23 mouse cellular contexts compared by ENCODE assay signal in the genomic region with DNA sequence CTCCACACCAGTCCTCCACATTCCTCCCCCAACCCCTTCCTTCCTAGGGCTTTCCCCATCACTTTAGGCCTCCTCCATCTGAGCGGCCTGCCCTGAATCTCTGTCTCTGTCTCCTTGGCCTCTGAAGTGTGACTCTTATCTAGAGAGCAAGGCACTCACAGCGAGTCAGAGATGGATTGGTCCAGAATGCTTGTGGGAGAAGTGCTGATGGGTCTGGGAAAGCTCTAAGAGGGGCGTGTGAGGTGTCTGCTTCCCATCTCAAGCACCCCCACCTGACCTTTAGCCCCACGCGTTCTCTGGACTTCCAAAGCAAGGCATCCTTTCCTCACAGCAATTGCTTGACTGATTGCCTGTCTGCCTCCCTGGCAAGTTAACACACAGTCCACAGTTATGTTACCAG. TPM values are rescaled to one million over a fixed set of nuclear protein-coding genes. Genes with fewer than 3 reads are reported as not detected.
A peak's percentile ranks its signal among the peaks of the same experiment; 100 is the strongest.
DNase-seq lines count a peak whose midpoint lies in the region; ATAC-seq and TF ChIP-seq lines count a peak whose summit lies in the region.
"Had no signal": no experiment of that assay in that cellular context is flagged by ENCODE, and none has a peak within 500 bp of the region (broad histone marks: within the 10 kb centered on the region; RNA-seq: fewer than 3 reads in every experiment).

No protein-coding gene starts in this region.

- H3K9me3 ChIP-seq in heart, embryonic 15.5 days (replicated peaks) = no peaks in the 10 kb centered on the region
- no peaks in the 10 kb centered on the region for H3K9me3 ChIP-seq in lung, embryonic 14.5 days (ENCODE audit: low read depth, low read length)
- H3K9me3 ChIP-seq in midbrain, embryonic 10.5 days (replicated peaks) = no peaks in the 10 kb centered on the region
- H3K9me3 ChIP-seq: hindbrain, embryonic 15.5 days; kidney, embryonic 15.5 days; limb, embryonic 13.5 days; midbrain, embryonic 12.5 days had no signal

- ATAC-seq in heart, embryonic 15.5 days (replicated peaks; ENCODE audit: insufficient number of reproducible peaks, insufficient read depth, low FRiP score, low read depth) = peak; percentile 12; the same call in 1 of the 2 replicates
- ATAC-seq in lung, embryonic 14.5 days (ENCODE audit: insufficient read depth) = peak; percentile 49; the same call in 1 of the 2 replicates
- ATAC-seq: forebrain, postnatal 0 days had no signal

- H3K27me3 ChIP-seq in heart, embryonic 15.5 days = no peaks in the 10 kb centered on the region
- no peaks in the 10 kb centered on the region for H3K27me3 ChIP-seq in lung, embryonic 14.5 days (ENCODE audit: insufficient read depth, low read length)
- H3K27me3 ChIP-seq in midbrain, embryonic 10.5 days (ENCODE audit: low read depth, poor library complexity, severe bottlenecking) = peaks cover 37% of the 10 kb centered on the region
- H3K27me3 ChIP-seq: hindbrain, embryonic 15.5 days had no signal

- intact Hi-C loops in gastrocnemius, adult 2 months (cut with DNase I) = no loop called here
- intact Hi-C loops in gastrocnemius, postnatal 14 days (cut with DNase I; ENCODE audit: low total_unique reads) = no loop called here

- no peak for TF ChIP-seq CTCF in gastrocnemius, adult 2 months (IDR thresholded peaks at IDR 0.05)
- no peak for TF ChIP-seq CTCF in lung, embryonic 14.5 days (IDR thresholded peaks at IDR 0.05; ENCODE audit: low read depth)

- WGBS in heart, embryonic 15.5 days = 15% methylated on average over 5 of the region's 5 CpGs
- WGBS in lung, embryonic 14.5 days = 9% methylated on average over 5 of the region's 5 CpGs
- WGBS in midbrain, embryonic 10.5 days = 86% methylated on average over 5 of the region's 5 CpGs

- no peak for DNase-seq in gastrocnemius, adult 2 months
- DNase-seq in gastrocnemius, postnatal 14 days = no peak
- DNase-seq in heart, adult 9 months (ENCODE audit: low spot score in 2 of 2) = no peak
- DNase-seq in lung, embryonic 14.5 days = no peak
- DNase-seq in lung, postnatal 10 days = no peak
- DNase-seq in mesoderm, embryonic 11.5 days (ENCODE audit: low read depth, low spot score) = peak; percentile 28
- DNase-seq in midbrain, embryonic 10.5 days (ENCODE audit: low spot score) = no peak
- DNase-seq: adrenal gland, postnatal 14 days; cerebellum, adult 8-10 months; cerebellum, postnatal 36 days; forebrain, postnatal 0 days; gastrocnemius, postnatal 36 days; kidney, adult 11 months; spleen, adult 18-20 months; thymus, postnatal 25 days had no signal

- H3K4me3 ChIP-seq in gastrocnemius, adult 2 months = peak overlapping the region; percentile 13; the same call in 1 of the 2 replicates
- no peak overlapping the region for H3K4me3 ChIP-seq in heart, embryonic 15.5 days
- no peak overlapping the region for H3K4me3 ChIP-seq in lung, embryonic 14.5 days (ENCODE audit: low read depth, low read length)
- H3K4me3 ChIP-seq in midbrain, embryonic 10.5 days = no peak overlapping the region
- H3K4me3 ChIP-seq: hindbrain, embryonic 15.5 days; kidney, embryonic 15.5 days; limb, embryonic 13.5 days; midbrain, embryonic 12.5 days had no signal

- H3K4me2 ChIP-seq in heart, embryonic 15.5 days = no peak overlapping the region
- H3K4me2 ChIP-seq in lung, embryonic 14.5 days = no peak overlapping the region
- H3K4me2 ChIP-seq: hindbrain, embryonic 15.5 days; kidney, embryonic 15.5 days; limb, embryonic 13.5 days; midbrain, embryonic 12.5 days had no signal

- no peaks in the 10 kb centered on the region for H3K36me3 ChIP-seq in heart, embryonic 15.5 days
- no peaks in the 10 kb centered on the region for H3K36me3 ChIP-seq in lung, embryonic 14.5 days (ENCODE audit: insufficient read depth)
- H3K36me3 ChIP-seq in midbrain, embryonic 10.5 days = no peaks in the 10 kb centered on the region
- H3K36me3 ChIP-seq: hindbrain, embryonic 15.5 days; kidney, embryonic 15.5 days; limb, embryonic 13.5 days; midbrain, embryonic 12.5 days had no signal

- H3K4me1 ChIP-seq in heart, embryonic 15.5 days (replicated peaks) = peaks cover 53% of the 10 kb centered on the region
- H3K4me1 ChIP-seq in lung, embryonic 14.5 days (ENCODE audit: insufficient read depth) = no peaks in the 10 kb centered on the region
- H3K4me1 ChIP-seq in midbrain, embryonic 10.5 days = peaks cover 15% of the 10 kb centered on the region

- no peak overlapping the region for H3K27ac ChIP-seq in gastrocnemius, adult 2 months
- H3K27ac ChIP-seq in heart, embryonic 15.5 days = peak overlapping the region; percentile 15; the same call in 1 of the 2 replicates
- no peak overlapping the region for H3K27ac ChIP-seq in lung, embryonic 14.5 days (ENCODE audit: low read depth)
- no peak overlapping the region for H3K27ac ChIP-seq in midbrain, embryonic 10.5 days (replicated peaks)
- H3K27ac ChIP-seq: hindbrain, embryonic 15.5 days; kidney, embryonic 15.5 days; limb, embryonic 13.5 days; midbrain, embryonic 12.5 days had no signal

- H3K9ac ChIP-seq in heart, embryonic 15.5 days = no peak overlapping the region
- no peak overlapping the region for H3K9ac ChIP-seq in lung, embryonic 14.5 days
- H3K9ac ChIP-seq: forebrain, postnatal 0 days; hindbrain, embryonic 15.5 days; kidney, embryonic 15.5 days; limb, embryonic 13.5 days; midbrain, embryonic 12.5 days had no signal

RNA-seq across cellular contexts. Expression of gene Hcn4, which starts 20.4 kb away (rescaled TPM):
- total RNA-seq in gastrocnemius, adult 2 months (2021) = 1 to 10 TPM; 1.5 to 2.3 TPM
- under 1 TPM; 0.13 to 0.76 TPM for total RNA-seq in gastrocnemius, postnatal 14 days (2021)
- polyA plus RNA-seq in heart, embryonic 15.5 days (2015; fragmentation: Nextera tagmentation; extraction: Ambion mirVana) = 1.4 and 1.6 TPM in 2 replicates
- 0.30 and 0.49 TPM in 2 replicates for polyA plus RNA-seq in lung, embryonic 14.5 days (2014; fragmentation: Nextera tagmentation; extraction: Ambion mirVana)
- polyA plus RNA-seq in midbrain, embryonic 10.5 days (2016; fragmentation: Nextera tagmentation; extraction: Ambion mirVana) = 0.42 and 0.65 TPM in 2 replicates
- total RNA-seq: hematopoietic stem cell, adult 5-6 weeks had no signal
- polyA plus RNA-seq: liver, embryonic 16.5 days had no signal

RNA-seq across cellular contexts. Expression of gene Rec114, which starts 59.0 kb away (rescaled TPM):
- total RNA-seq in gastrocnemius, adult 2 months (2021) = not detected
- under 1 TPM in 1 of 2 experiments, not detected in 1; 0.45 TPM for total RNA-seq in gastrocnemius, postnatal 14 days (2021)
- polyA plus RNA-seq in heart, embryonic 15.5 days (2015; fragmentation: Nextera tagmentation; extraction: Ambion mirVana) = 9.4 and 11.9 TPM in 2 replicates
- polyA plus RNA-seq in lung, embryonic 14.5 days (2014; fragmentation: Nextera tagmentation; extraction: Ambion mirVana) = 1.5 and 2.2 TPM in 2 replicates
- polyA plus RNA-seq in midbrain, embryonic 10.5 days (2016; fragmentation: Nextera tagmentation; extraction: Ambion mirVana) = 1.3 TPM in 2 replicates
- total RNA-seq: gastrocnemius, postnatal 36 days; left cerebral cortex, postnatal 14 days had no signal
